Mouse (Mus musculus) ES-CJ7 (cell line): ENCODE measurements around the gene C4bp.
"Not testable (repeated sequence)": the region's sequence is repeated elsewhere in the genome, so short reads cannot be mapped to it uniquely, and the experiment has no call there.

ENCODE experiments used
- DNase-seq: peaks from one replicate; pipeline ENCODE4 v3.0.0; 2011; ENCODE audit warnings: low read depth, low spot score

Gene C4bp

GRCm38 (mm10) chr1:130661454-130661853 is at the start of gene C4bp:
C4bp (minus strand) TSS chr1:130661632.
- no peak for DNase-seq

GRCm38 (mm10) chr1:130710283-130711080 is 49.0 kb upstream of the C4bp start:
- peak; percentile 7 for DNase-seq

- no peak for DNase-seq
These were observed 42.2 kb upstream of the C4bp start for GRCm38 (mm10) chr1:130703613-130704012.

GRCm38 (mm10) chr1:130701976-130702375 is 40.5 kb upstream of the C4bp start:
- no peak for DNase-seq

- DNase-seq = no peak
These were observed 38.7 kb upstream of the C4bp start for GRCm38 (mm10) chr1:130699937-130700633.

- no peak for DNase-seq
These were observed 37.2 kb upstream of the C4bp start for GRCm38 (mm10) chr1:130698601-130699000.

- no peak for DNase-seq
These were observed 22.5 kb upstream of the C4bp start for GRCm38 (mm10) chr1:130683905-130684304.

GRCm38 (mm10) chr1:130681656-130682413 is 20.4 kb upstream of the C4bp start:
- no peak for DNase-seq

GRCm38 (mm10) chr1:130681075-130681474 is 19.6 kb upstream of the C4bp start:
- no peak for DNase-seq

- no peak for DNase-seq
These were observed 17.1 kb upstream of the C4bp start for GRCm38 (mm10) chr1:130678551-130678950.

- peak; percentile 4 for DNase-seq
These were observed 2.1 kb upstream of the C4bp start for GRCm38 (mm10) chr1:130663576-130663975.

- DNase-seq = not testable (repeated sequence)
These were observed 1.8 kb downstream of the C4bp start for GRCm38 (mm10) chr1:130659641-130660040.

- DNase-seq = no peak
These were observed 17.3 kb downstream of the C4bp start for GRCm38 (mm10) chr1:130644103-130644502.

GRCm38 (mm10) chr1:130640967-130641366 is 20.5 kb downstream of the C4bp start:
- DNase-seq = no peak

- peak; percentile 83 for DNase-seq
These were observed 27.5 kb downstream of the C4bp start for GRCm38 (mm10) chr1:130633761-130634410.

GRCm38 (mm10) chr1:130633316-130633715 is 28.1 kb downstream of the C4bp start:
- no peak for DNase-seq

- DNase-seq = no peak
These were observed 31.9 kb downstream of the C4bp start, which contains the start of gene Zp3r for GRCm38 (mm10) chr1:130629521-130629920. Zp3r (minus strand) TSS chr1:130629621.

GRCm38 (mm10) chr1:130596291-130596690 is 65.1 kb downstream of the C4bp start:
- no peak for DNase-seq

- no peak for DNase-seq
These were observed 72.8 kb downstream of the C4bp start for GRCm38 (mm10) chr1:130588659-130589058.
